Mouse (Mus musculus) adrenal gland, adult (tissue): Measurements from ENCODE around the gene Galnt9.

Experiments
- DNase-seq, 2 experiments: peaks; one replicate each; pipeline ENCODE4 v3.0.0; 2022 to 2023; ENCODE audit warnings: low spot score in 1 of 2; ENCODE audit not compliant: inconsistent age in 2 of 2

Galnt9 gene

DNA sequence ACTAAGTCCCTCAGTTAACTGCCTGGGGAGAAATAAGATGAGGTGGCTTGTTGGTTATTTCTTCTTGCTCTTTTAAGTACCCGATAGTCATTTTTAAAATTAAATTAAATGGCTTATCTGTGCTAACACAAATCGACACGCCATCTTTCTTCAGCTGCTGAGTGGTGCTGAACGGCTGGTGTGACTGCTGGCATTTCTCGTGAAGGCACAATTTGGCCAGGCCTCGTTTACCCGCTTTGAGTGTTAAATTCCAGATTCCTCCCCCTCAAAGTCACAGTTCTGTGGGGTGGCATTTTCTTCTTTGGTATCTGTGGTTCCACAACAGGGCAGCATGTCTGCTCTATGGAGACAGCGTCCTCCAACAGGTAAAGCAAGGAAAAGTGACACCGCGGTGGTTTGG, 83.2 kb downstream of the Galnt9 start:
- DNase-seq, result no peak

DNA sequence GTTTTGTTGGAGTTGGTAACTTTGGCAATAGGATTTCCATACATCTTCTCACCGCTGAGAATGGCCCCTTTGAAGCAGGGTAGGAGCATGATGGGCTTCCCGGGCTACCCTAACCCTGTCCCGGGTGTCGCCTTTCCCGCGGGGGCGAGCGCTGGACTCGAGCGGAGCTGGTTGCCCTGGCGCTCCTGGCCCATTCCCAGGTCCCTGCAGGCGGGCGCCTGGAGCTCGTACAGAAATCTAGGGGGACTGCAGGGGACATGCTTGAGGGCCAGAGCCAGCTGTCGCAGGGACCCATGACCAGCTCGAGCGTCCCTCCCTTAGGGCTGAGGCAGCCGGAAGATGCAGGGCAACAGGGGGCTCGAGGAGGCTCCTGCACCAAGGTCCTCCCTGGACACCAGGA, 84.0 kb downstream of the Galnt9 start:
- DNase-seq, result no peak

DNA sequence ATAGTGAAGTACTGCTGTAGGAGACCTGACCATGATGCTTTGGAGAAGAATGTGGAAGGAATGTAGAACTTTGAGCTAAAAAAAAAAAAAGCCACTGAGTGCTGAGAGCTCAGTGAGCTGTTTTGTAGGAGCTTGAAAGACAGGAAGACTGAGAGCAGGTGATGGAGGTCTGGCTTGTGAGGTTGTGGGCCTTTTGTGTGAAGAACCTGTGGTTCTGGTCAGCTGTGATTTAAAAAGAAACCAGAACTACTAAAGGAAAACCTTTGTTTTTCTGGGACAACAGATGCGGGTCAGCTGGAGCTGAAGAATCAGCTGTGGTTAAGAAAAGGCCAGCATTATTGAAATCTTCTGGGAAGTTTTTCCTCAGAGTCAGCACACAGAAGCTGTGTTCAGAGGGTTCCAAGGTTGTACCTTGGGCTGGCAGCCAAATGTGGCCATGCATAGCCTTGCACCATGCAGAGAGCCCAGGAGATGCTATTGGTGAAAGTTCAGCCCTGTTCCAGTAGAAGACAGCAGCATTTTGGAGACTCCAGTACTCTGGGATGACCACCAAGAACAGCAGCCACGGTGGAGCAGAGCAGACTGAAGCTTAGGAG, 85.5 kb downstream of the Galnt9 start:
- DNase-seq, result peak; percentile 84 to 92

DNA sequence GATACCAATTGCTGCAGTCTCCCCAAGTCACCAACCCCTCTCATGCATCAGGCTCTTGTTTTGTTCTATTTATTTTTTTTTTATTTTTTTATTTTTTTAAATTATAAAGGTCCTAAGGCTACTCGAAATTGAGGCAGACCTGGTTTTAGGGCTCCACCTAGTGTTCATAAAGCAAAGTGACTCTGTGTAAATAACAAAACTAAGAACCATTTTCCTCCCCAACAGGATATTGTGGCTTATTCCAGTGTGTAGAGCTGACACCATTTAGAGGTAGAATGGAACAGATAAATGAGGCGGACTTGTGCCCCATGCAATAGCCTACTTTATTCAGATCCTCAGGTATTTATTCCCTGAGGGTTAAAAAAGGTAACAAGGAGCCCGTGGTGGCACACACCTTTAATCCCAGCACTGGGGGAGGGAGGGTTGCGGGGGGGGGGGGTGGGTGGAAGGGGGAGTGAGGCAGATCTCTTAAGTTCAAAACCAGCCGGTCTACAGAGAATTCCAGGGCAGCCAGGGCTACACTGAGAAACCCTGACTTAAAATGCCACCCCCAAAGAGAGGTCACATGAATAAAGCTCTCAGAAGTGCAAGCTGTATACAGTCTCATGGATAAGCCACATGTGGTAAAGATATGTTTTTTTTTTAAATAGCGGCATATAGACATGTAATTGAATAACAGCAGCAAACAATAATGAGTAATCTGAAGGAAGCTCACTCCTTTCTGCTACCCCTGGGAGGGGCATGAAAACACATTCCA, 92.0 kb downstream of the Galnt9 start:
- peak in 1 of 2 experiments; percentile 67 for DNase-seq

GRCm38 (mm10) chr5:110638306-110639074, 94.3 kb downstream of the Galnt9 start:
- DNase-seq, result no peak

DNA sequence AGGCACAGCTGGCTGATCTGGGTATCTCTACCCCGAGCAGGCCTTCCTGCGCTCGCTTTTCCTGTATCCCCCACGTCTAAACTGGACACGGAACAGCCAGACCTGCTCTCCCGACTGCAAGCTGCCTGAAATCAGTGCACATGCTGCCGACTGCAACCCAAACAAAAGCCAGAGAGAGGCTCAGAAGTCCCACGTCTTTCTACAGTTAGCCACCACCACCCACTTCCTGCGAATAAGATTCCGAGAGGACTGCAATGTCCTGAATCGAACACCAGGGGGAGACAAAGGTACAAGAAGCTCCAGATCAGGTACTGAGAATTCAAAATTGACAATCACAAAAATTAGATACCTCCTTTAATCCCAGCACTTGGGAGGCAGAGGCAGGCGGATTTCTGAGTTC, 95.3 kb downstream of the Galnt9 start:
- peak; percentile 62 to 89 for DNase-seq

DNA sequence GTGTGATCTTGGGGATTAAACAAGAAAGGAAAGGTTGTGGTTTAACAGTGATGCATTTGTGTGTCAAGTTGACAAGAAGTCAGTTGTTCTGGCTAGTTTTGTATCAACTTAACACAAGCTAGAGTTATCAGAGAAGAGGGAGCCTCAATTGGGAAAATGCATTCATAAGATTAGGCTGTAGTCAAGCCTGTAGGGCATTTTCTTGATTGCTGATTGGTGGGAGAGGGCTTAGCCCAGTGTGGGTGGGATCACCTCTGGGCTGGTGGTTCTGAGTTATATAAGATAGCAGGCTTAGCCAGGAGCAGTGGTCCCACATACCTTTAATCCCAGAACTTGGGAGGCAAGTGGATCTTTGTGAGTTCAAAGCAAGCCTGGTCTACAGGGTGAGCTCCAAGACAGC, 102.2 kb downstream of the Galnt9 start:
- DNase-seq, result no peak

DNA sequence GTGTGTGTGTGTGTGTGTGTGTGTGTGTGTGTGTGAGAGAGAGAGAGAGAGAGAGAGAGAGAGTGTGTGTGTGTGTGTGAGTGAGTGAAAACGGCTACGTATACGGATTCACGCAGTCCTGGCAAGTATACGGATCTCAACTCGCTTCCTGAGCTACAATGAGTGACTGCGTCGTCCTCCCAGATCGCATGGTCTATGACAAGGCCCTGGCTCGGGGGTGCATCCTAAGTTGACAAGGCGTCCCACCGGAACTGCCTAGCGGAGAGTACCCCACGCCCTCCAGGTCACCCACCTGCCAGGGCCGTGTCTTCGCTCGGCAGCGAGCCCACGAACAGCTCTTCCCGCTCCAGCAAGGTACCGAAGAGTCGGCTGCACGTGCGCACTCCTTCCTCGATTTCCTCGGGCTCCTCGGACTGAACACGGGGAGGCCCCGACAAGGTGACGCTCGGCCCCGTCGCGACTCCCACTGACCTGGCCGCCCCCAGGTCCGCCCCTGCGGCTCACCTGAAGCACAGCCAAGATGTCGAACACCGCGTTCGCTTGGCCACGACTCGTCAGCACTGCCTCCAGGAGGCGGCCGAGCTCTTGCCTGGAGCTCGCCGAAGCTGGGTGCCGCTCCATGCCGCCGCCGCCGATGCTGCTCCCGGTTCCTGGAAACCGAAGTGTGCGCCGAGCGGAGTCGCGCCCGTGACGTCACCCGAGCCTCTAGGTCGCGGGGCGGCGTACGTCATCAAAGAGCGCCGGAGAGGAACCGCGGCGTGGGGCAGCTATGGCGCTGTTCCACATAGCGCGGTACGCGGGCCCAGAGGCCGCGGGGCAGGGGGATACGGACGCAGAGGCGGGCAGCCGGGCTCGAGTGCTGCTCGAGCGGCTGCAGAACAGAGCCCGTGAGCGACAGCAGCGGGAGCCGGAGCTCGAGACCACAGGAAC, 108.8 kb downstream of the Galnt9 start, which contains the start of the genes Noc4l and Ddx51:
TSS of gene Noc4l (minus strand) at position 699 of the 930 bp plus-strand sequence.
TSS of gene Ddx51 (plus strand) at position 733 of the 930 bp plus-strand sequence.
- peak; percentile 94 to 98 for DNase-seq

GRCm38 (mm10) chr5:110653686-110654085, 109.5 kb downstream of the Galnt9 start:
- DNase-seq, result no peak

DNA sequence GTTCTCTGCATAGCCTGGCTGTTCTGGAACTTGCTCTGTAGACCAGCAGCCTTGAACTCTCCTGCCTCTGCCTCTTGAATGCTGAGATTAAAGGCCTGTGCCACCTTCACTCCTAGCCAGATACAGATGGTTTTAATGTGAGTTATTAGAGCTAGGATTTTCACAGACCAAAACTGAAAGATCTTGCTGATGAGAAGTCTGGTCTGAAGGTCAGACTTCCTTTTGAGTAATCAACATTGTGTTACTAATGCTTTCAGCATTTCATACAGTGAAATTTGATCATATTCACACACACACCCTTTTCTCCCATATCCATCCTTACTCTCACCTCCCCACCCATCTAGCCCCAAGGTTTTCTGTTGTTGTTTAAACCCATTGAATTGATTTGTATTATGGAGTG, 115.5 kb downstream of the Galnt9 start:
- peak in 1 of 2 experiments; percentile 45 for DNase-seq

- DNase-seq, result no peak
These were observed 119.9 kb downstream of the Galnt9 start for GRCm38 (mm10) chr5:110664041-110664440.

GRCm38 (mm10) chr5:110664750-110665269, 120.7 kb downstream of the Galnt9 start:
- DNase-seq, result no peak

GRCm38 (mm10) chr5:110665486-110666121, 121.4 kb downstream of the Galnt9 start:
- no peak for DNase-seq
